Mouse (Mus musculus) MEL (cell line): Measurements from ENCODE around the gene Npas3. TPM values are rescaled to one million over a fixed set of nuclear protein-coding genes. Genes with fewer than 3 reads are reported as not detected.

Source experiments
- DNase-seq: peaks from one replicate; pipeline ENCODE4 v3.0.0; 2011; ENCODE audit warnings: low read depth, low spot score
- H3K27ac ChIP-seq: 2 replicates; pipeline ENCODE4 v1.5.1; 2012; ENCODE audit warnings: low read depth, mild to moderate bottlenecking, control low read depth, low read length, moderate library complexity; ENCODE audit not compliant: control insufficient read depth
- H3K27me3 ChIP-seq, 2 experiments: fragments of 150-350 bp in 1 of 2; sonication (generic) in 1 of 2; 2 replicates each; pipeline ENCODE4 v1.6.1; 2012; ENCODE audit warnings: low read length in 2 of 2, mild to moderate bottlenecking in 2 of 2, improper control_type of control experiment in 1 of 2, moderate library complexity in 1 of 2; ENCODE audit not compliant: insufficient read depth in 2 of 2, control insufficient read depth in 1 of 2
- H3K36me3 ChIP-seq, 2 experiments: 2 replicates each; pipeline ENCODE4 v1.6.1; 2012 to 2014; ENCODE audit warnings: low read length in 2 of 2, improper control_type of control experiment in 1 of 2, inconsistent platforms in 1 of 2, mild to moderate bottlenecking in 1 of 2; ENCODE audit not compliant: insufficient read depth in 2 of 2, control insufficient read depth in 1 of 2
- H3K4me1 ChIP-seq, 2 experiments: fragments of 150-350 bp in 1 of 2; sonication (generic) in 1 of 2; 2 replicates each; pipeline ENCODE4 v1.6.1; 2012; ENCODE audit warnings: low read length in 2 of 2, improper control_type of control experiment in 1 of 2, mild to moderate bottlenecking in 1 of 2; ENCODE audit not compliant: insufficient read depth in 2 of 2, control insufficient read depth in 1 of 2
- H3K4me3 ChIP-seq, 2 experiments: fragments of 150-350 bp in 1 of 2; sonication (generic) in 1 of 2; 2 replicates each; pipeline ENCODE4 v1.5.1; 2012; ENCODE audit warnings: low read depth in 2 of 2, low read length in 2 of 2, mild to moderate bottlenecking in 2 of 2, moderate library complexity in 2 of 2, control low read depth in 1 of 2, improper control_type of control experiment in 1 of 2; ENCODE audit not compliant: control insufficient read depth in 1 of 2, insufficient read depth in 1 of 2
- H3K79me2 ChIP-seq: 2 replicates; pipeline ENCODE4 v1.6.1; 2012; ENCODE audit warnings: mild to moderate bottlenecking, low read length, moderate library complexity; ENCODE audit not compliant: control insufficient read depth, poor library complexity, insufficient read depth
- H3K9ac ChIP-seq: 2 replicates; pipeline ENCODE4 v1.6.1; 2012; ENCODE audit warnings: low read depth, mild to moderate bottlenecking, control low read depth, low read length, moderate library complexity; ENCODE audit not compliant: control insufficient read depth, poor library complexity, severe bottlenecking
- H3K9me3 ChIP-seq: fragments of 150-350 bp; sonication (generic); replicated peaks from 2 replicates; pipeline ENCODE4 v1.6.1; 2012; ENCODE audit warnings: mild to moderate bottlenecking, low read length, improper control_type of control experiment, moderate library complexity; ENCODE audit not compliant: insufficient read depth
- BHLHE40 ChIP-seq: IDR thresholded peaks from 2 replicates; pipeline ENCODE4 v1.6.1; 2012; ENCODE audit warnings: low read depth, mild to moderate bottlenecking, inconsistent platforms, low read length, improper control_type of control experiment, borderline replicate concordance
- CHD1 ChIP-seq: IDR thresholded peaks from 2 replicates; pipeline ENCODE4 v1.6.1; 2012; ENCODE audit warnings: low read depth, mild to moderate bottlenecking, inconsistent platforms, low read length, improper control_type of control experiment
- CHD2 ChIP-seq: IDR thresholded peaks from 2 replicates; pipeline ENCODE4 v1.6.1; 2011; ENCODE audit warnings: low read length, improper control_type of control experiment
- ELF1 ChIP-seq: IDR thresholded peaks from 2 replicates; pipeline ENCODE4 v1.6.1; 2014; ENCODE audit warnings: low read depth, mild to moderate bottlenecking, inconsistent platforms, low read length, improper control_type of control experiment, moderate library complexity
- GABPA ChIP-seq: IDR thresholded peaks from 2 replicates; pipeline ENCODE4 v1.6.1; 2012; ENCODE audit warnings: low read depth, mild to moderate bottlenecking, inconsistent platforms, low read length, improper control_type of control experiment, moderate library complexity
- HCFC1 ChIP-seq: IDR thresholded peaks from 2 replicates; pipeline ENCODE4 v1.6.1; 2012; ENCODE audit warnings: low read depth, mild to moderate bottlenecking, inconsistent platforms, low read length, improper control_type of control experiment, moderate library complexity
- JUND ChIP-seq: IDR thresholded peaks from 2 replicates; pipeline ENCODE4 v1.6.1; 2011; ENCODE audit warnings: low read depth, mild to moderate bottlenecking, improper control_type of control experiment, low read length
- MAZ ChIP-seq: IDR thresholded peaks from 2 replicates; pipeline ENCODE4 v1.6.1; 2012; ENCODE audit warnings: low read depth, mild to moderate bottlenecking, inconsistent platforms, low read length, improper control_type of control experiment
- MEF2A ChIP-seq: IDR thresholded peaks from 2 replicates; pipeline ENCODE4 v1.6.1; 2014; ENCODE audit warnings: low read depth, mild to moderate bottlenecking, inconsistent platforms, low read length, improper control_type of control experiment; ENCODE audit not compliant: poor library complexity, insufficient replicate concordance, severe bottlenecking; ENCODE audit errors: extremely low read depth
- MYB ChIP-seq: IDR thresholded peaks from 2 replicates; pipeline ENCODE4 v1.6.1; 2011; ENCODE audit warnings: mild to moderate bottlenecking, low read depth, low read length, improper control_type of control experiment
- MYC ChIP-seq: IDR thresholded peaks from 2 replicates; pipeline ENCODE4 v1.6.1; 2011; ENCODE audit warnings: low read depth, mild to moderate bottlenecking, low read length, improper control_type of control experiment, moderate library complexity
- NRF1 ChIP-seq: IDR thresholded peaks from 2 replicates; pipeline ENCODE4 v1.6.1; 2014; ENCODE audit warnings: low read depth, mild to moderate bottlenecking, inconsistent platforms, low read length, improper control_type of control experiment, moderate library complexity; ENCODE audit not compliant: poor library complexity, insufficient read depth, severe bottlenecking
- POLR2AphosphoS2 ChIP-seq: IDR thresholded peaks from 2 replicates; pipeline ENCODE4 v1.6.1; 2011; ENCODE audit warnings: low read length, improper control_type of control experiment
- POLR2AphosphoS5 ChIP-seq: IDR thresholded peaks from 2 replicates; pipeline ENCODE4 v1.6.1; 2012; ENCODE audit warnings: low read depth, borderline replicate concordance, mild to moderate bottlenecking, inconsistent platforms, low read length, moderate library complexity, mixed read lengths
- RAD21 ChIP-seq: IDR thresholded peaks from 2 replicates; pipeline ENCODE4 v1.6.1; 2011; ENCODE audit warnings: mild to moderate bottlenecking, low read depth, low read length, improper control_type of control experiment
- RCOR1 ChIP-seq: IDR thresholded peaks from 2 replicates; pipeline ENCODE4 v1.6.1; 2012; ENCODE audit warnings: low read depth, mild to moderate bottlenecking, inconsistent platforms, low read length, improper control_type of control experiment
- SIN3A ChIP-seq: IDR thresholded peaks from 2 replicates; pipeline ENCODE4 v1.6.1; 2012; ENCODE audit warnings: low read length, improper control_type of control experiment, inconsistent platforms
- TAL1 ChIP-seq: IDR thresholded peaks from 2 replicates; pipeline ENCODE4 v1.6.1; 2012; ENCODE audit warnings: mild to moderate bottlenecking, inconsistent platforms, low read length, moderate library complexity, mixed read lengths
- TCF12 ChIP-seq: IDR thresholded peaks from 2 replicates; pipeline ENCODE4 v1.6.1; 2014; ENCODE audit warnings: low read depth, mild to moderate bottlenecking, inconsistent platforms, low read length, improper control_type of control experiment, moderate library complexity
- USF1 ChIP-seq: IDR thresholded peaks from 2 replicates; pipeline ENCODE4 v1.6.1; 2014; ENCODE audit warnings: low read depth, mild to moderate bottlenecking, inconsistent platforms, low read length, improper control_type of control experiment, moderate library complexity
- USF2 ChIP-seq, 2 experiments: IDR thresholded peaks; 2 replicates each; pipeline ENCODE4 v1.6.1; 2011 to 2012; ENCODE audit warnings: improper control_type of control experiment in 2 of 2, low read length in 2 of 2, borderline replicate concordance in 1 of 2, inconsistent platforms in 1 of 2, low read depth in 1 of 2, mild to moderate bottlenecking in 1 of 2; ENCODE audit not compliant: insufficient read depth in 1 of 2
- ZKSCAN1 ChIP-seq: IDR thresholded peaks from 2 replicates; pipeline ENCODE4 v1.6.1; 2012; ENCODE audit warnings: low read depth, mild to moderate bottlenecking, inconsistent platforms, low read length, improper control_type of control experiment, moderate library complexity
- polyA plus RNA-seq, 2 experiments: library from polyadenylated mRNA; stranded (reverse) in 1 of 2; unstranded in 1 of 2; fragments of >175 nt in 1 of 2; fragments of >200 nt in 1 of 2; gene quantifications; 2 replicates each; pipeline versions ENCODE4 v1.2.1 to v1.2.4; 2012; ENCODE audit warnings: low replicate concordance in 2 of 2, low read depth in 1 of 2; ENCODE audit not compliant: insufficient read length in 2 of 2, insufficient read depth in 1 of 2, missing spikeins in 1 of 2
- total RNA-seq: library from RNA; depleted of rRNA; stranded (reverse); fragments of 300-350 nt; gene quantifications from 2 replicates; pipeline ENCODE4 v1.2.3, GENCODE M21; 2012

Npas3 gene
- total and polyA plus RNA-seq, 3 experiments = not detected

GRCm38 (mm10) chr12:53738549-53739292 is 490.2 kb downstream of the Npas3 start:
- TF ChIP-seq NRF1 (no peak), POLR2AphosphoS2 (no peak), TCF12 (no peak), CHD1 (no peak), MAZ (no peak), MYC (no peak)
- H3K27ac ChIP-seq = no peak overlapping the region
- H3K79me2 ChIP-seq = no peaks in the 10 kb centered on the region
- H3K36me3 ChIP-seq = no peaks in the 10 kb centered on the region
- H3K9me3 ChIP-seq = no peaks in the 10 kb centered on the region
- H3K27me3 ChIP-seq = no peaks in the 10 kb centered on the region
- no peak overlapping the region for H3K9ac ChIP-seq
- no peaks in the 10 kb centered on the region for H3K4me1 ChIP-seq
- no peak for DNase-seq
- no peak overlapping the region for H3K4me3 ChIP-seq

GRCm38 (mm10) chr12:53746653-53747052 is 498.2 kb downstream of the Npas3 start:
- TF ChIP-seq POLR2AphosphoS5 = no peak
- TF ChIP-seq MYC = no peak
- no peak for TF ChIP-seq MYB
- no peak for TF ChIP-seq ELF1
- TF ChIP-seq HCFC1 = no peak
- TF ChIP-seq ZKSCAN1 = no peak
- no peak for TF ChIP-seq MEF2A
- TF ChIP-seq USF1 = no peak
- Histone ChIP-seq H3K4me1 (no peaks in the 10 kb centered on the region), H3K27ac (no peak overlapping the region), H3K4me3 (no peak overlapping the region), H3K27me3 (no peaks in the 10 kb centered on the region), H3K79me2 (no peaks in the 10 kb centered on the region), H3K9ac (no peak overlapping the region), H3K36me3 (no peaks in the 10 kb centered on the region), H3K9me3 (no peaks in the 10 kb centered on the region)
- DNase-seq = no peak

DNA sequence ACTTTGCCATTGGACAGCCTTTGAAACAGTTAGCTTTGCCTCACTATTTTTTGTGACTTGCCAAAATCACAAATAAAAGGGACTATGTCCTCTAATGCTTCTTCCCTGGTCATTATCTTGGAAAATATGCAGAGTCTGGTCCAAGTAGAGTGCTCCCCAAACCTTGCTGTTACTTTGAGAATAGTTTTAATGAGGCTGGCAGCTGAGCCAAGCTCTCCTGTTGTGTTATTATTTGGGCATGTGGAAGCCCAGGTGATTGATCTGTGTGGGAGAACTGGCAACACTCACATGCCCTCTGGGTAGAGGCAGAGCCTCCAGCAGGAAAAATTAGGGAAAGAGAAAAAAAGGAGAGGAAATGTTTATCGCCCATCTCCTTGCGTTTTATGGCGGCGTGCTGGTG is 500.9 kb downstream of the Npas3 start:
- no peaks in the 10 kb centered on the region for H3K79me2 ChIP-seq
- no peaks in the 10 kb centered on the region for H3K4me1 ChIP-seq
- H3K36me3 ChIP-seq = no peaks in the 10 kb centered on the region
- H3K9ac ChIP-seq = no peak overlapping the region
- no peak overlapping the region for H3K4me3 ChIP-seq
- no peak overlapping the region for H3K27ac ChIP-seq
- no peaks in the 10 kb centered on the region for H3K9me3 ChIP-seq
- H3K27me3 ChIP-seq = no peaks in the 10 kb centered on the region
- TF ChIP-seq TCF12 (no peak), CHD1 (no peak), MYB (no peak), GABPA (no peak), RCOR1 (no peak), MYC (no peak), USF2 (IDR thresholded peaks at IDR 0.05; ENCODE audit: borderline replicate concordance in 1 of 2, insufficient read depth in 1 of 2, low read depth in 1 of 2, low read length in 2 of 2) (no peak), POLR2AphosphoS2 (no peak), CHD2 (no peak), TAL1 (no peak), BHLHE40 (no peak), POLR2AphosphoS5 (no peak), NRF1 (no peak), RAD21 (no peak), JUND (no peak), MAZ (no peak), SIN3A (no peak)
- no peak for DNase-seq
